Mouse (Mus musculus): ENCODE measurements around the gene Lef1. TPM values are rescaled to one million over a fixed set of nuclear protein-coding genes. Genes with fewer than 3 reads are reported as not detected.
A peak's percentile ranks its signal among the peaks of the same experiment; 100 is the strongest.

Lef1 gene
- total RNA-seq, 2 experiments from 2014 or later: 10.8 to 12.9 TPM

DNA sequence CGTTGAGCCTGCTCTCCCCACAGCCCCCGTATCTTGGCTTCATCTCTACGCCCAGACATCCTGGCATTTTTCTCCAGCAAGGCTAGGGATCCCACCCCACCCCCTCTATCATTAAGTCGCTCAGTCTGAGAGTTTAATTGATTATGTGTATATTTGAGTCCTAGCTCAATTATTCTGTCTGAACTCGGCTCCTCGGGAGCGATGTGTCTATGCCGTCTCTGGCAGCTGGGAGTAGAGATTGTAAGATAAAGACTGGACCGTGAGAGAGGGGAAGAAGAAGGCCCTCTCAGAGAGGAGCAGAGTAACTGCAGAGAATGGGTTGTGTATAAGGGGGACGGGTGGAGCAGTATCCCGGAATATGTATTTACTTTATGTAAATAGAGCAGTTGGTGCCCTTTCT is 80.0 kb downstream of the Lef1 start:
- DNase-seq (ENCODE audit: low spot score in 2 of 2): no peak

DNA sequence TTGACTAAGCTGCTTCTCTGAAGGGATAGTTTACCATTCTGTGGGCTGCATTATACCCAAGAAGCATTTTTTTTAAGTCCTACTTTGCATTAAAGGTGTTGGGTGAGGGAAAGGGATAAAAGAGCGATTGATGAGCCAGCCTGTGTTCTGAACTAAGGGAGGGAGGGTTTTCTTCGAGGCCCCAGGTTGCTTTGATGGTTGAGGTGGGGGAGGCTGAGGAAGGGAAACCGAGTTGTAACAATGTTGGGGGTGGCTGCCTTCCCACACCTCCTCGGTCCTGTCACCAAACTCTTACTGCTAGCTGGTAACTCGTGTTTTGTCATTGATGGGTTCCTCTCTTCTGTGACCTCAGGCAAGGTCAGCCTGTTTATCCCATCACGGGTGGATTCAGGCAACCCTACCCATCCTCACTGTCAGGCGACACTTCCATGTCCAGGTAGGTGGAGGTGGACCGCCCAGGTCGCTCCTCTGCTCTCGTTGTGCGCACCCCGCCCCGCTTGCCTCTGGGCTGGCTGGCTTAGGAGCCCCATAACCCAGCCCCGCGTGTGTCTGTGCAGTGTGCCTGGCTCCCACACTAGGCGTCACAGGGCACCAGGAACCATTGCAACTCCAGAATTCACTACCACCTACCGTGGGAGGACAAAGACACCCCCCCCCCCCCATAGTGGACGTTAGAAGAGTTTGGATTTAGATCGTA is 80.5 kb downstream of the Lef1 start:
- DNase-seq (ENCODE audit: low spot score in 2 of 2): no peak

DNA sequence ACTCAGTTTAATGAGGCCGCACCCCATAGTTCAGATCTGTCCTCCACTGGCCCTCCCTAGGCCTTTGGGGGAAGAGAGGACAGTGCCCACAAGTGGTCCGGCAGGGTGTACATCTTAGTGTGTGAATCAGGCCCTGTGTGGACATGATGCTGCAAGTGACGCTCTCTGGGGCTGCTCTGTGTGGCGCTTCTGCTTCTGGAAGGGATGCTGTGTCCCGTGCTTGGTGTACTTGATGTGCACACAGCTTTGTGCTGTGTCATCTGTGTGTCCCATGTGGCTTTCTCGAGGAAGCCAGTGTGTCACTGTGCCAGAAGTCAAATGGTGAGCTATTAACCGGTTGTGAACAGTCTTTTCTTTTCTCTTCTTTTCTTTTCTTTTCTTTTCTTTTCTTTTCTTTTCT is 81.2 kb downstream of the Lef1 start:
- no peak for DNase-seq (ENCODE audit: low spot score in 2 of 2)

DNA sequence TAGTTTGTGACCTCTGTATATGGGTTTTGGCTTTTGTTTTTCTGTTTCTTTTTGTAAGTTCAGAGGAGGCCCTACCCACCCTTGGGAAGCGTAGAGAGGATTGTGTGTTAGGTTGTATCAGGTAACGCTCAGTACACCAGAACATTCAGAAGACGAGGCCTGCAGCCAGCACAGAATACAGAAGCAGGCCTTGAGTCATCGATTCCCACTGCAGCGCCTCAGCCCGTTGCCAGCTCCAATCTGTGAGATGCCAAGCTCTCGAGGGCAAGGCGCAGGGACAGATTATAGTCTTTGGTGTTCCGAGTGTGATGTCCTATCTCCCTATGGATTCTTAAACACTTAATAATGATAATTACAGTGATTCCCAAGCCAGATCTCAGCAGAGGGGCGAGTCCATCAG is 85.8 kb downstream of the Lef1 start:
- no peak for DNase-seq (ENCODE audit: low spot score in 2 of 2)

DNA sequence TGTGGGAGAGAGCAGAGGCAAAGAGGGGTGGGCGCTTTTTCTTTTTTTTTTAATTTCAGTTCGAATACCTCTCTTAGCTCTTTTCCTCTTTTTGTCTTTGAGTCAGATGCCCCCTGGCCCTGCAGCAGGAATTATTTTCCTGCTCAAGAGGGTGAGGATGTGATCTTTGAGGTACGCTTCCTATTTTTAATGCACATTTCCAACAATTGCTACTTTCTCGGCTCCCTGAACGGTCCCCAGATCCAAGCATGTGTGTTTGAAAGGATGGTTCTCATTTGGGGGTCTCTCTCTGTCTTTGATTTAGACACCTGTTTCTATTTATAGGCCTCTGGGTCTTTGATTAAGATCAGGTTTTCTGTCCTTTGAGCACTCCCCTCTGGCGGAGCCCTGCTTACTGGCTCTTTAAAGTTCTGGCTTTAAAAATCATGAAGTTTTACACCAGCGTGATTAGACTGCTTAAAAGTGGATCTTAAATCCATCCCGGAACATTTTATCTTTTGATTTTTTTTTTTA is 86.3 kb downstream of the Lef1 start:
- no peak for DNase-seq (ENCODE audit: low spot score in 2 of 2)

DNA sequence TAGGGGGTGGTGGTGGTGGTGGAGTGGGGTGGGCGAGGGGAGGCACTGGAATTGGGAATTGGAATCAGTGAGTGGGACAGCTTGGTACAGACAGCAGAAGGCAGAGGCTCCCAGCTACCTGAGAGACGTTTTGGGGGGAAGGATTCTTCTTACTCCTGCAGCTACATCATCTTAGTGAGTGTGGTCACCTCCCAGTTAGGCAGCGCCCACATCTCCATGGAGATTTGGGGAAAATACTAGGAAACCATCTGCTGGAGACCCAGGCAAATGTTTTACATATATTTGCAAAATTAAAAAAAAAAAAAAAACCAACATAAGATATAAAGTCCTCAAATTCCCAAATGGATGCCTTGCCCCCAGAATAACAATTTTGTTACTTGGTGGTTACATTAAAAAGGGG is 88.7 kb downstream of the Lef1 start:
- no peak for DNase-seq (ENCODE audit: low spot score in 2 of 2)

DNA sequence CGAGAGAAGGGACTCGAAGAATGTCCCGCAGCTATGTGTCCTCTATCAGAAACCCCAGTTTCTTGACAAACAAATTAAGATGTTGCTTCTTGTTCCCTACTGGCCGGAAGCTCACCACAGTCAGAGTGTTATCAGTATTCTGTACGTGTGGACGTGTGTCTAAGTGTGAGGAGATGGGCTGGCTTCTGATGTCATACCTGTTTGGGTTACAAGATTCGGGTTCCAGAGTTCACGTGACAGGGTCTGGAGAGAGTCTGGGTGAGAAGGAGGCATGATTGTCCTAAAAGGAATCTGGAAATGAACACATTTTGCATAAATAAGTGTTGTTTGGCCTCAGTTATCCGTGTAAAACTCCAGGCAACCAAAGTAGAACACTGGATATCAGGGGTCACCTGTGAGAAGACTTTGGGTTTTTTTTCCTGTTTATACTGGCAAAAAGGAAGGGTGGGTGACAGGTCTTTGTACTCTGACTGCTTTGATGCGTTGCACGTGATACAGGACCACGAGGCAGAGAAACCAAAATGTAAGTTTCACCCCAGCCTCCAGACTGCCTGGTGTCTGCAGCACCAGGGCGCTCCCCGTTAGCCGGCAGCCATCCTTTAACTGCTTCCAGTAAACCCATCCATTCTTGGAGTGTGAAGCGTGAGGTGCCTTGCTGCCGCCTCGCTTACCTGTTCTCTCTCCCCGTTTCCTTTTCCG is 89.5 kb downstream of the Lef1 start:
- no peak for DNase-seq (ENCODE audit: low spot score in 2 of 2)

DNA sequence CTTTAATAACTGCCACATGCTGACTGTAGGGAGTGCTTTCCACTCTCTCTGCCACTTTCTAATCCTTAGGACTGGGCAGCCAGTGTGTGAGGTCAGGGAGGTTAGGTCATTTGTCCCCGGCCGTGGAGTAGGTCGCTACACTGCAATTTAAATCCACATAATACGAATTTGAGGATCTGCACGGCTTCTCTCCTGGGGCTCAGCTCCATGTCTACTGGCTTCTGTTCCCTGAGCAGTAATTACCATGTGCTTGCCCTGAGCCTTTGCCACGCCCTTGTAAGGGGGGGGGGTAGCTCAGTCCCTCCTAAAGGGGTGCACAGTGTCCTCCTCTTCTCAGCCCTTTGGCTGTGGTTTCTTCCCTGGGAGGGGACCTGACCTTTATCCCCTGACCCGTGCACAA is 92.0 kb downstream of the Lef1 start:
- no peak for DNase-seq (ENCODE audit: low spot score in 2 of 2)

DNA sequence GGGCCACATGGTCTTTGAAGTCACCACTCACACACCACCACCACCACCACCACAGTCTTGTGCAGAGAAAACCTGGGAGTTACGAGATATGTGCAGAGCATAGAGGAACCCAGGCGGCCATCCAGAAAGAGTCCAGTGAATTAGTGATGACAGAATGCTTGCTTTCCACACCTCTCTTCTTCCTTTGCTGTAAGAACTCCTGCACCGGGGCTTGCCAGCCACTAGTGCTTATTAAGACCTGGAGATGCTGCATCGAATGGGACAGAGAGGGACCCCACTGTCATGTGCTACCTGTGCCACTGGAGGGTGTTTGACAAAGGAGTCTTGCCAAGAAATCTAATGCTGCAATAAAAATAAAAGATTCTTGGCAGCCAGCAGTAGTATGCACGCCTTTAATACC is 97.6 kb downstream of the Lef1 start:
- DNase-seq (ENCODE audit: low spot score in 2 of 2): no peak

DNA sequence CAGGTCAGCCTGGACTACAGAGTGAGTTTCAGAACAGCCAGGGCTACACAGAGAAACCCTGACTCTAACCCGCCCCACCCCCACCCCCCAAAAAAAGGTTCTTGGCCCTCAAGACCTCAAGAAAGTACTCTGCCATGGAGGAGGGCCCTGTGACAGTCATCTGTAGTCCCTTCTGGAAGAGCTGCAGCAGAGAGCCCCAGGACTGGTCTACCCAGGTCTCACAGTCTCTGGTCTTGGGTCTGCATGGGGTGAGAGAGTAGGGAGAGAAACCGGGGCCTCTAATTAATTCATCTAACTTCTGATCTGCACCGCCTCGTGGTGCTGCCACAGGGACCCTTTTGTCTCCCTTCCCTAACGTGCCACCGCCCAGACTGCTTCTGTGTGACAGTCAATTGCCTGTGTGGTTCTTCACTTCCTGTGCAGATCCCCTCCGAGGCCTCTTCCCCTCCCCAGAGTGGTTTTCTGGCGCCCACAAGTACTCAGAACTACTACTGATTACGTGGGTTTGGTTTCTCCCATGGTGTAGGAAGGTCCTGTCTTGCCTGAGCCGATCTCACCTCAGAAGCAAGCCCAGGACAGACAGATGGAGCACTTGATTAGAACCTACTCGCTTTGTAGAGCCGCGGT is 98.1 kb downstream of the Lef1 start:
- no peak for DNase-seq (ENCODE audit: low spot score in 2 of 2)

DNA sequence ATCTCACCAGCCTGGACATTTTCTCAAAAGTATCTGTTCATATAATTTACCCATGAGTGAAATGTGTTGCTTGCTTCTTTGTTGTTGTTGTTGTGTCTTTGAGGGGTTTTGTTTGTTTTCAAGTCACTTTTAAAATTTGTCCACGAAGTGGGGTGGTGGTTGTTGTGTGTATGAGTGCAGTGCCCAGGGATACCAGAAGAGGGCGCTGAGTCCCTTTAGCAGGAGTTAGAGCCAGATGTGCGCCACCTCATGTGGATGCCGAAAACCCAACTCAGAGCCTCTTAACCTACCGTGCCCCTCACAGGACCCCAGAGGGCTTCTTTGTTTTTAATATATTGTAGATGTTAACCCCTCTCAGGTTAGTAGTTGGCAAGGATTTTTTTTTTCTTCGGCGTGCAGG is 101.9 kb downstream of the Lef1 start:
- no peak for DNase-seq (ENCODE audit: low spot score in 2 of 2)

DNA sequence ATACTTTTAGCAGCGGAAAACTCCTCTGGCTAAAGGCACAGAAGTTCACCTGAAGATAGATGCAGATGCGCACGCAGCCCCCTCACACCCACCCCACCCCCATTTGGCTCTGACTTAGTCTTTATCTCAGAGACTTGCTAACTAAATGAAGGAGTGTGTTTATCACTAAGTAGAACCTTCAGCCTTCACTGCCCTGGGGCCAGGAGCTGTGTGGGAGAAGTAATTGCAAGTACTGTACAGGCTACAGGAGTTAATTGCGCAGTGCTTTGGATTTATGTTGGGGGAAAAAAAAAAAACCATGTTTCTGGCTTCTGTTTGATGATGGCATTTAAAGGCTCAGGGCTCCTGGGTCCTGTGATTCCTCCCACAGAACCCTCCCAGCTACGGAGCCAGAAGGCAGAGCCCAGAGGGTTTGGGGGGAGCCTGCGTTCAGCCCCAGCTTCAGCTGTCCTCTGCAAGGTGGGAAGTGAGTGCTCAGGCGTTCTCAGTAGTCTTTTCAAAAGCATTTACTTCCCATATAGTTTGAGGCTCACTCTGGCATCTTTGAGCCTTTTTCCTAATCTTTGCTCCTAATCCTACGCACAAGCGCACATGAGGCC is 103.9 kb downstream of the Lef1 start:
- no peak for DNase-seq (ENCODE audit: low spot score in 2 of 2)

DNA sequence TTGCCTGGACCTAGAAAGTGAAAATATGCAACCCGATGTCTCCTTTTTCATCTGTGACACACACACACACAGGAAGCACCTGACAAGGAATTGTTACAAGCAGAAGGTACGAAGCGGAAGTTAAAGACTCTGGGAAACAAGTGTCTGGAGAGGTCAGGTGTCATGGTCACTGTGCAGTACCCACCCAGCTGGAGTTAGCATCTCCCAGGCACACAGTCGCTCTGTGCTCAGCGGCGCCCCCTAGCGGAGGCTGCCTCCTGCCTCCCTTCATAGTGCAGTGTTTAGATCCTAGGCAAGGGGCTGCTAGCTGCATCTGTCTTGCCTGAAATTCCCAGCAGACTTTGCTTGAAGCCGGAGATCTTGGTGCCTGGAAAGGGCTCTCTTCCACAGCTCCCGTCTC is 104.6 kb downstream of the Lef1 start:
- DNase-seq (ENCODE audit: low spot score in 2 of 2): peak; percentile 22 to 42

DNA sequence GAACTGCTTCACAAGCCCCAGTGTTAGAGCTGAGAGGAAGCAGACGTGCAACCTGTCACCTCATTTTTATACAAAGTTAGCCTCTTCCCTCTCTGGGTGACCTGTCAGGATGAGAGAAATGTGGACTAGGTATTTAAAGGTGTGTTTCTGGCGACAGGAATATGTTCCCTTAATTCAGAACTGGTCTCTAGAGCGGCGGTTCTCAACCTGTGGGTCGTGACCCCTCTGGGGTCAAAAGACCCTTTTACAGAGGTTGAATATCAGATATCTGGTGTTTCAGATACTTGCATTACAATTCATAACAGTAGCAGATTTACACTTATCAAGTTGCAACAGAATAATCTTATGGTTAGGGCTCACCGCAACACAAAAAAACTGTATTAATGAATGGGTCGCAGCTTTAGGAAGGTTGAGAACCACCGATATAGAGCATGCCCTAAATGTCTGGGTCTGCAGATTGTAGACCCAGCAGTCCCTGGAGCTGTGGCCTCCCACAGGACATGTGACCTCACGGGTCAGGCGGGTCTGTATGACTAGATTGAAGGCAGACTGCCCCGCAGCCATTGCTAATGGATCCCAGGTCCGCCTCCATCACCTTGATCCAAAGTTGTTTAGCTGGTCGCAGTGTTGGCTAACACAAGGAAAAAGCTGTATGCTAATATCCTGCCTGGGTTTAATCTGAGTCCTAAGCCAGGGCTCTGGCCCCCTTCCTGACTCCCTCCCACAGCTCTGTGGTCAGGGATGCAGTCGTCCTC is 108.5 kb downstream of the Lef1 start:
- DNase-seq (ENCODE audit: low spot score in 2 of 2): no peak

DNA sequence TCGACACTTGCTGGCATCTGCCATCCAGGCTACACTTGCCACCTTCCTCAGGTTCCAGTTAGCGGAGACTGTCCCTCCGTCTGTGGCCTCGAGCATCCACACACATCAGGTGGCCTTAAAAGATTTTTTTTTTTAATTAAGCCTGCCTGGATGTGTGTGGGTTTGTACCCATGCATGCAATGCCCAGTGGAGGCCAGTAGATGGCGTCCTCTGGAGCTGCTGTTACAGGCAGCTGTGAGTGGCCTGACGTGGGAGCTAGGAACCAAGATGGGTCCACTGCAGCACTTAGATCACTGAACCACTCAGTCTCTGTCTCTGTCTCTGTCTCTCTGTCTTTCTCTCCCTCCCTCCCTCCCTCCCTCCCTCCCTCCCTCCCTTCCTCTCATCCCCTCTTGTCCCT is 117.8 kb downstream of the Lef1 start:
- DNase-seq (ENCODE audit: low spot score in 2 of 2): no peak

DNA sequence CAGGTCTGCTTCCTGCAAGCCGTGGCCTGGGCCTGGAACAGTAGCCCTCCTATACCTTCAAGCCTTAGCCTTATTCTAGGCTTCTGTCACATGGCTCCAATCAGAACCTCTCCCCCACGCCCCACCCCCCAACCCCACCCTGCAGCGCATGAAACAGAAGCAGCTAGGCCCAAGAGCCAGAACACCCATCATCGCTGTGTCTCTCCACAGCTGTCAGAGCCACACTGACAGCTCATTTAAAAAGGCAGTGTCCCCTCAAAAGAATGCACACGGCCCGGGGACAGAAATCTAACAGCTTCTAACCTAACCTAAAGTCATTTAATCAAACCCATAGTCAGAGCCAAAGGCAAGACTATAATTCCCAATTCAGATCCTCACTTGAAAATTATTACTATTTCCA is 126.8 kb downstream of the Lef1 start:
- no peak for DNase-seq (ENCODE audit: low spot score in 2 of 2)

DNA sequence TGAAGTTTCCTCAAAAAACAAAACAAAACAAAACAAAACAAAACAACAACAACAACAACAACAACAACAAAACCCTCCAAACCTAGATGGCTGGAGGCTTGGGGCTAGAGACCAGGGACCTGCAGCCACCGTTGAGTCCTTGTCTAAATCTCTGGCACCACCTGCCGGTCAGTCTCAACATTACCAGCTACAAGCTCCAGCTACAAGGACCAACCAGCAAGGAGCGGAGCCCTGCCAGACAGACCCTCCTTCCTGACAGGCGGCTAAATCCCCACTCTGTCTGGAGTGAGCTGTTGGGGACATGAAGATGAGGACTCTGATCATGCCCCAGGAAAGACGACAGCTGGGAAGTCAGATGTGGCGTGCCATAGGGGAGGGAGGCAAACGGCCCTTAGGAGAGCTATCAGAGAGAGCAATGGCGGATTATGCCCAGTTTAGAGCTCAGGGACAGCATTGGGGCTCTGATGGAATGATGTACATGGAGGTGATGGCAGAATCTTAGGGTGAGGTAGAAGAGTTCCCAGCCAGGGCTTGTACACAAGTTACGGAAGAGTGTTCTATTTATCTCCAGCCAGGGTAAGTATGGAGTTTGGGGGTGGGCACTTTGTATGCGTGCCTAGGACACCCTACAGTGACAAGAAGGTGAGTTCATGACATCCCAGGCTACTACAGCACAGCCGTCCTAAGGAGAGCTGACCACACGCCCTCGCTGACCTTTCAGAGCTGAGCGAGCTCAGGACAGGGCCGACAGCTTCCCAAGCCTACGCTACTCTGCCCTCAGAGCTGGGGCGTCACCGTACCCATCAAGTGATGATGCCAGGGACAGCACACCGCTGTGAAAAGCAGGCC is 127.7 kb downstream of the Lef1 start:
- DNase-seq (ENCODE audit: low spot score in 2 of 2): peak; percentile 46 to 55

DNA sequence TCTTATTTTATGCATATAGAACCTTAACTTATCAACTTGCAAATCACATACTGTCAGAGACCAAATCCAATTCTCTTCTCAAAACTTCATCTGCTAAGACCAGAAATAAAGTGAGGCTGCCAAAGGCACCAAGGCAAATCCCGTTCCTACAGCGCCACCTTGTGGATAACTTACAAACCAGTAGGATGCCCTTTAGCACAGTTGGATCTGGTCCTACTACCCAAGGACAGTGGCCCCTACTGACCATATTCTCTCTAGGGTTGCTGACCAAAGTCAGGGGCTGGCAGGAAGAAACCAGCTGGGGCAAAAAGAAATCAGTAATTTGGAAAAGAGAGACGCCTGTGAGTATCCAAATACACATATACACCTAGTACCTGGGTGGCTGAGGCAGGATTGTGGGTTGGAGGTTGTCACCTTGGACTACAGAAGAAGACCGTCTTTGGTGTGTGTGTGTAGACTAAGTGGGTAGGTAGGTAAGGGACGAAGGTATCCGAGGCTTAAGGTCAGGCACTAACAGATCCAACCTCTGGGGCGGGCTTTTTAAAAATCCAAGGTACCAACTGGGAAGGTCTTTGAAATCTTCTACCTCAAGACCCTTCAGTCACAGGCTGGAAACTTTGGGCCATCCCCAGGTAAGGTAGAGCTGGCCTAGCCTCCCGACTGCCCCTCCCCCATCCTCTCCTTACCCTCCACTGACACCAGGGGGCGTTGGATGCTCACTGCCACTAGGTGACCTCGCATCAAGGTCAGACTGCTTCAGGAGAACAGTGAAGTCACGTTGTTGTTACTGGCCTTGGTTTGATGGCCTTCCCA is 135.7 kb downstream of the Lef1 start:
- DNase-seq (ENCODE audit: low spot score in 2 of 2): peak in 1 of 2 experiments; percentile 56

DNA sequence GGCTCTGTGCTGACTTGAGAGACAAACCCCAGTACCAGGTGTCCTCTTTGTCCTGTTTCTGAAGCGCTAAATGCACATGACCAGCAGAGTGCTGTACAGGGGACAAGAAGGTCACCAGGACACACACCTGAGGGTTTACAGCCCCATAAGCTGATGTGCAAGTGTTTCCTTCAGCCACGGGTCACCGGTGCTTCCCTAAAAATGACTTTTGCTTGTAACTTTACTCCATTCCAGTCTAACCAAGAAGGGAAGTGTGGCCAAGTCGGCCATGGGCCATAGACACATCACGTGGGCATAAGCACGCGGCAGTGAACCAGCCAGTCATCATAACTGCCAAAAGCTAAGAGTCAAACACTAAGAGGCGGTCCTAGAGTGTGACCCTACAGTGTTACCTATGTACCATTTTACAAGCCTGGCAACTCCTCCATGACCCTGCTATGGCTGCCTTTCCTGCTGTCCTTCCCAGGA is 136.3 kb downstream of the Lef1 start:
- no peak for DNase-seq (ENCODE audit: low spot score in 2 of 2)

Measured in adrenal gland, postnatal 4 days (tissue).